Mouse (Mus musculus): ENCODE measurements around the gene Ccdc88b. TPM values are rescaled to one million over a fixed set of nuclear protein-coding genes. Genes with fewer than 3 reads are reported as not detected.

Ccdc88b gene
- polyA plus RNA-seq, 1 experiment from 2014 or later: 1.6 TPM

DNA sequence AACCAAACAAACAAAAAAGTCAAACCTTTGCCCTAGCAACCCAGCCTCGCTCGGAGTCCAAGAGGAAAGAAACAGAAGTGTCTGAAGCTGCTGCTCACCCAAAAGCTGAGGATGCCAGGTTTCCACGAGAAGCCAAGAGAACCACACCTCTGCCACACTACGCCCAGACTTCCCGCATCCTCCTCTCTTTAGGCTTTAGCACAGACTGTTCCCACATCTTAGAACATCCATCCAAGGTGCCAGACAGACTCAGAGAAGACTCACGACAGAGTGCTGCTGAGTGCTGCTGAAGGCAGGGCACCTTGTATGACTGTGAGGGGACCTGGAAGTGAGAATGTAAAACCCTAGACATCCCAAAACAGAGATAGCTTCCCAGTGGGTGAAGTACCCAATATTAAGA, 17.8 kb upstream of the Ccdc88b start:
- ATAC-seq (ENCODE audit: low FRiP score, low read depth): no peak
- Histone ChIP-seq H3K27ac (no peak overlapping the region), H3K4me3 (no peak overlapping the region), H3K27me3 (replicated peaks) (no peaks in the 10 kb centered on the region), H3K9me3 (peaks cover 4% of the 10 kb centered on the region), H3K9ac (no peak overlapping the region), H3K4me1 (no peaks in the 10 kb centered on the region), H3K36me3 (no peaks in the 10 kb centered on the region), H3K4me2 (replicated peaks) (no peak overlapping the region)
- WGBS: 89% methylated on average over 6 of the region's 6 CpGs

DNA sequence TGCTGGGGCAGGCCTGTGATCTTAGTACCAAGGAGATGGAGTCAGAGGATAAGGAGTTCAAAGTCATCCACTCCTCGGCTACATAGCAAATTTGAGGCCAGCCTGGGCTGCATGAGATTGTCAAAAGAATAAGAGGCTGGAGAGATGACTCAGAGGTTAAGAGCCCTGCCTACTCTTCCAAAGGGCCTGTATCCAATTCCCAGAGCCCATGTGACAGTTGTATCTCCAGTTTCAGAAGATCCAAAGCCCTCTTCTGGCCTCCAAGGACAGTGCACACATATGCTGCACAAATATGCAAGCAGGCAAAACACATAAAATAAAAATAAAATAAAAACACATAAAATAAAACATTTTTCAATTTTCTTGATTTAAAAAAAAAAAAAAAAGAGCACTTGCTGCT, 16.2 kb upstream of the Ccdc88b start:
- H3K27ac ChIP-seq: no peak overlapping the region
- no peaks in the 10 kb centered on the region for H3K36me3 ChIP-seq
- 78% methylated on average over 1 of the region's 1 CpGs for WGBS
- no peak for ATAC-seq (ENCODE audit: low FRiP score, low read depth)
- H3K27me3 ChIP-seq (replicated peaks): no peaks in the 10 kb centered on the region
- H3K9ac ChIP-seq: no peak overlapping the region
- H3K4me3 ChIP-seq: no peak overlapping the region
- H3K4me1 ChIP-seq: no peaks in the 10 kb centered on the region
- no peak overlapping the region for H3K4me2 ChIP-seq (replicated peaks)
- H3K9me3 ChIP-seq: no peaks in the 10 kb centered on the region

DNA sequence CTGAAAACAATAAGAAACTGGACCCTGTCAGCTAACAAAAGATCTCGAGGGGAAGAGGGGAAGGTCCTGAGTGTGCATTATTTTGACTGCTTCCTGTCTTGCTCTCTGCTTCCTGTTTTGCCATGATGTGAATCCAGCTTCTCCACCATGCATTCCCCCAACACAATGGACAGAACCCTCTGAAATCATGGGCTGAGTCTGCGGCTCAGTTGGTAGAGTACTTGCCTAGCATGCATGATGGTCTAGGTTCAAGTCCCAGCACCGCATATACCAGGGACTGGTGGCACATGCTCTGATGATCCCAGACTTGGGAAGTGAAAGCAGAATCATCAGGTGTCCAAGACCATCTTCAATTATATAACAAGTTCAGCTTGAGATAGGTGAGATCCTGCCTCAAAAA, 14.7 kb upstream of the Ccdc88b start:
- no peak overlapping the region for H3K9ac ChIP-seq
- no peak overlapping the region for H3K4me2 ChIP-seq (replicated peaks)
- H3K4me3 ChIP-seq: no peak overlapping the region
- H3K27me3 ChIP-seq (replicated peaks): no peaks in the 10 kb centered on the region
- H3K36me3 ChIP-seq: no peaks in the 10 kb centered on the region
- no peaks in the 10 kb centered on the region for H3K9me3 ChIP-seq
- H3K4me1 ChIP-seq: no peaks in the 10 kb centered on the region
- H3K27ac ChIP-seq: no peak overlapping the region
- WGBS: 85% methylated on average over 3 of the region's 3 CpGs
- ATAC-seq (ENCODE audit: low FRiP score, low read depth): no peak

DNA sequence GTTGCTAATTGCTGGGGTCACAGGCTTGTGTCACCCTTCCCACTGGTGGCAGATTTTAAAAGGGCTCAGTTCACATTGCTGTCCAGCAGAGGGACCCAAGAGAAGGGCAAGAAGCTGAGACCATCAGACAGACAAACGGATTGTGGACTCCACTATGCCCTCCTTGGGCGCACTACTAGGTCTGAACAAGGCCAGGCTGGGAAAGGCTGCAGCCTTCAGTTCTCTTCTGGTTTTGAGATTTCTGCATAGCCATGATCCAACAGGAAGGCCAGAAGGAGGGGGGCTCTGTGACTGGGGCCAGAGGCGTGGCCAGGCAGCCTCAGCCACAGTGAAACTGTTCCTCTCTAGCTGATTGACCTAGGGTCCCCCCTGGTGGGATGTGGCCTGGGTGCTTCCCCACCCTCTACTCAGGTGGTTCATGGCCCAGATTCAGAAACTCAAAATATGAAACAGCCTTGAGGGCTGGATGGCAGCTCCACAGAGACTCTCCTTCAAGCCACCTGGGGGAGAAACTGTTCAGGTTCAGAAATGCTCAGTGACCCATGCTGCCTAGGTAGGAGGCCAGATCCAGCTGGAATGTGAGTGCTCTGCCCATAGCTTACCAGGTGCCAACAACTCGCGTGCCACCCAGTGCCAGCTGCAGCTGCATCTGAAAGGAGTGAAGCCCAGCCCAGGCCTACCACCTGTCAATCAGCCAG, 13.7 kb upstream of the Ccdc88b start:
- Histone ChIP-seq H3K4me3 (no peak overlapping the region), H3K4me1 (no peaks in the 10 kb centered on the region), H3K4me2 (replicated peaks) (no peak overlapping the region), H3K9me3 (no peaks in the 10 kb centered on the region), H3K27ac (no peak overlapping the region), H3K36me3 (no peaks in the 10 kb centered on the region), H3K27me3 (replicated peaks) (no peaks in the 10 kb centered on the region), H3K9ac (no peak overlapping the region)
- ATAC-seq (ENCODE audit: low FRiP score, low read depth): no peak
- 66% methylated on average over 5 of the region's 5 CpGs for WGBS

DNA sequence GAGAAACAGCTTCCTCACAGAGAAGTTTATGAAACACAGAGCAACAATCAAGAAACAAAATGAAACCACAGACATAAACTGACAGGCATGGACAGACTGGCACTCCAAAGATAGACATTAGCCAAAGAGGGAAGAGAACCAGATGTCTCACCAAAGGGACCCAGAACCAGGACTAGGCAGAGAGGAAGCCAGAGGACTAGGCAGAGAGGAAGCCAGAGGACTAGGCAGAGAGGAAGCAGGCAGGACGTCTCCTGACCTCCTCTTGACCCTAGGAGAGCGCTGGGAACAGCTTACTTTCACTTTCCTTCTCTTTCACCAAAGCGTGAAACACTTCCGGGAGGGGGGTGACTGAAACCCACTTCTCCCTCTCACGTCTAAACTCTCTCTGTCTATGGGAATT, 11.3 kb upstream of the Ccdc88b start:
- no peak overlapping the region for H3K27ac ChIP-seq
- H3K4me2 ChIP-seq (replicated peaks): peak overlapping the region; percentile 41
- no peak for ATAC-seq (ENCODE audit: low FRiP score, low read depth)
- H3K4me3 ChIP-seq: no peak overlapping the region
- H3K9ac ChIP-seq: no peak overlapping the region
- no peaks in the 10 kb centered on the region for H3K36me3 ChIP-seq
- H3K4me1 ChIP-seq: no peaks in the 10 kb centered on the region
- no peaks in the 10 kb centered on the region for H3K9me3 ChIP-seq
- H3K27me3 ChIP-seq (replicated peaks): no peaks in the 10 kb centered on the region
- WGBS: 0% methylated on average over 5 of the region's 5 CpGs

DNA sequence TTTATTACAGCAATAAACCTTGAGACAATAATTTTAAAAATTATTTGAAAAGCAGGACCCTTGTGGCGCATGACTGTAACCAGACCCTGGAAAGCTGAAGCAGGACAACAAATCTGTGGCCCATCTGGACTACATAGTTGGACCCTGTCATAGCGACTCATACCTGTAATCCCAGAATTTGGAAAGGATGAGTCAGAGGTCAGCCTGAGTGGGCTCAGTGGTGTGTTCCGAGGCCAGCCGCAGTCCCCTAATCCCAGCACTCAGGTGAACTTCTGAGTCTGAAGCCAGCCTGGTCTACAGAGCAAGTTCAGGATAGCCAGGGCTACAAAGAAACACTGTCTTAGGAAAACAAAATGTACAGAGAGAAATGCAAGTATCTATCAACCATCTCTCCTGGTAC, 3.4 kb upstream of the Ccdc88b start:
- Histone ChIP-seq H3K27me3 (replicated peaks) (no peaks in the 10 kb centered on the region), H3K4me1 (no peaks in the 10 kb centered on the region), H3K9me3 (no peaks in the 10 kb centered on the region), H3K4me2 (replicated peaks) (no peak overlapping the region), H3K9ac (no peak overlapping the region), H3K36me3 (no peaks in the 10 kb centered on the region), H3K4me3 (no peak overlapping the region), H3K27ac (no peak overlapping the region)
- WGBS: 91% methylated on average over 4 of the region's 4 CpGs
- ATAC-seq (ENCODE audit: low FRiP score, low read depth): no peak

DNA sequence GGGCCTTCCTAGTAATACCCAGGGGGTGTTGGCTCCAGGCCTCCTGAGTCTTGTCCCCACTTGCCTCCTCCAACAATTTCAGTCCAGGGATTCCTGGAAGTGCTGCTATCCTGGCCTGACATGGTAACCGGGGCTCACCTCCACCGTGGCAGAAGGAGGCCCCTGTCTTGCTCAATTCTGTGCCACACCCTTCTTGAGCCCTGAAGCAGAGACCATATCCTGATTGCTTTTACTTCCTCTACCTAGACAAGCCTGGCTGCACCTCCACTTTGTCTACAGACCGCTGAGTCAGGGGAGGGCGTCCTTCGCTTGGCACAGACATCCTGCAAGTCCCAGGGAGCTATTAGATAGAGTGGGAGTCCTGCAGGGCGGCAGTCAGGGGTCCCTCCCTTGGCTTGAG, 2.7 kb upstream of the Ccdc88b start:
- Histone ChIP-seq H3K27me3 (replicated peaks) (no peaks in the 10 kb centered on the region), H3K36me3 (no peaks in the 10 kb centered on the region), H3K4me1 (peaks cover 2% of the 10 kb centered on the region), H3K27ac (no peak overlapping the region), H3K9me3 (no peaks in the 10 kb centered on the region), H3K9ac (no peak overlapping the region), H3K4me2 (replicated peaks) (no peak overlapping the region), H3K4me3 (no peak overlapping the region)
- ATAC-seq (ENCODE audit: low FRiP score, low read depth): no peak
- 82% methylated on average over 6 of the region's 6 CpGs for WGBS

DNA sequence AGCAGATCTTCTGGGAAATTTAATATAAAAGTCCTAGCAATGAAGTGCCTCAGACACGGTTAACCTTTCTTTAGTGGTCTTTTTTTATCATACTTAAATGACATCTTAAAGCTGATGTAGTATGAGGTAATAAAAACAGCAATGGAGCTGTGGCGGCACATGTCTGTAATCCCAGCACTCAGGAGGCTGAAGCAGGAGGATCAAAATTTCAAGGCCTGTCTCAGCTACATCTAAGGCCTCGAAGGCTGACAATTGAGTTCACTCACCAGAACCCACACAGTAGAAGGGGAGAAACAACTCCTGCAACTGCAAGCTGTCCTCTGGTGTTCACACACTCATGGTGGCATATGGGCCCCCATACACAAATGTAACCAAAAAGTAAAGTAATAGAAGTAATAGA, 2.0 kb upstream of the Ccdc88b start:
- ATAC-seq (ENCODE audit: low FRiP score, low read depth): no peak
- 0 out of 2 replicates have a peak, but pooled peaks cover 3% of the 10 kb centered on the region for H3K27me3 ChIP-seq (replicated peaks)
- 95% methylated on average over 3 of the region's 3 CpGs for WGBS
- H3K9me3 ChIP-seq: no peaks in the 10 kb centered on the region
- H3K4me1 ChIP-seq: peaks cover 9% of the 10 kb centered on the region
- H3K4me3 ChIP-seq: no peak overlapping the region
- no peaks in the 10 kb centered on the region for H3K36me3 ChIP-seq
- H3K27ac ChIP-seq: no peak overlapping the region
- H3K9ac ChIP-seq: no peak overlapping the region
- no peak overlapping the region for H3K4me2 ChIP-seq (replicated peaks)

DNA sequence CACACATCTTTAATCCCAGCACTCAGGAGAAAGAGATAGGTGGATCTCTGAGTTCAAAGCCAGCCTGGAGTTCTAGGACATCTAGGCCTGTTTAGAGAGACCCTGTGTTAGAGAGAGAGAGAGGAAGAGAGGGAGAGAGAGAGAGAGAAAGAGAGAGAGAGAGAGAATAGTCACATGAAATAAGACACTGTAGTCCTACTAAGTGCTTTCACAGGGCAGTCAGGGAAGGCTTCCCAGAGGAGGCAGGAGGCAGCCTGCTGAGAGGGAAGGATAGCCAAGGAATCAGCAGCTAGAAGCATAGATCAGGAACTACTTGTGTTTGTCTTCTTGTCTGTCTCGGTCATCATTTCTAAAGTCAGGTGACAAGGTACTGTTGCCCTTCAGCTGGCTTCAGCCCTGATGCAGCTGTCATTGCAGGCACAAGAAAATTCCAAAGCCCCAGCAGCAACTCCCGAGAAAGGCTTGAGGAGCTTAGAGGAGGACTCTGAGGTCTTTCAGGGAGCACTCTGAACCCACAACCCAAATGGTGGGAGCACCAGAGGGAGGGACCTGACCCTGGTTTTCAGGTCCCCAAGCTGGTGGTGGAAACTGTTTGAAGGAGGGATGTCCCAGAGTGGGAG, 1.1 kb upstream of the Ccdc88b start:
- Histone ChIP-seq H3K9me3 (no peaks in the 10 kb centered on the region), H3K4me1 (peaks cover 13% of the 10 kb centered on the region), H3K27me3 (replicated peaks) (0 out of 2 replicates have a peak, but pooled peaks cover 5% of the 10 kb centered on the region), H3K4me2 (replicated peaks) (no peak overlapping the region), H3K27ac (no peak overlapping the region), H3K36me3 (no peaks in the 10 kb centered on the region), H3K4me3 (no peak overlapping the region), H3K9ac (no peak overlapping the region)
- no peak for ATAC-seq (ENCODE audit: low FRiP score, low read depth)
- WGBS: 69% methylated on average over 2 of the region's 2 CpGs

DNA sequence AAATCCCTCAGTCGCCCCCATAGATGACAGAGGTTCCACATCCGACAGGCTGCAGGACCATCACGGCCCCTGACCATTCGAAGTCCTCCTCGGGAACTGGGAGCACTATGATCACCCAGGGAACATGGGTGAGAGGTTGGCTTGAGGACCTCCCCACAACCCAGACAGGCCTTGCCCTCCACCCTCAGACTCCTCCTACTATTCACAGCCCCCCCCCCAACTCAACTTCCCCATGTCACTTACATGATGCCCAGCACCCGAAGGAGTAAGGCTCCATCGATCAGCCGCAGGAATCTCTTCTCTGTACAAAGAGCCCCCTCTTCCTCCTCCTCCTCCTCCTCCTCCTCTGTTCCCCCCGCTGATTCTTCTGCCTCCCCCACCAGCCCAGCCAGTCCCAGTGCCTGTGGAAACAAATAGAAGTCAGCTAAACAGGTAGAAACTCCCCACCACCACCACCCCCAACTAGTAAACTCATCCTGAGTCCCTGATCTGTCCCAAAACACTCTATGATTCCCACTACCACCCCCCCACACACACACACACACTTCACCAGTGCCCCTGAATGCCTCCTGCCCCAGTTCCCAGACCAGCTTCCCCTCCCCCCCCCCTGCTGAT, 513 bp downstream of the Ccdc88b start:
- Histone ChIP-seq H3K4me3 (no peak overlapping the region), H3K36me3 (no peaks in the 10 kb centered on the region), H3K27ac (no peak overlapping the region), H3K4me1 (peaks cover 13% of the 10 kb centered on the region), H3K27me3 (replicated peaks) (0 out of 2 replicates have a peak, but pooled peaks cover 5% of the 10 kb centered on the region), H3K9ac (no peak overlapping the region), H3K9me3 (no peaks in the 10 kb centered on the region), H3K4me2 (replicated peaks) (no peak overlapping the region)
- ATAC-seq (ENCODE audit: low FRiP score, low read depth): no peak
- WGBS: 82% methylated on average over 9 of the region's 9 CpGs

DNA sequence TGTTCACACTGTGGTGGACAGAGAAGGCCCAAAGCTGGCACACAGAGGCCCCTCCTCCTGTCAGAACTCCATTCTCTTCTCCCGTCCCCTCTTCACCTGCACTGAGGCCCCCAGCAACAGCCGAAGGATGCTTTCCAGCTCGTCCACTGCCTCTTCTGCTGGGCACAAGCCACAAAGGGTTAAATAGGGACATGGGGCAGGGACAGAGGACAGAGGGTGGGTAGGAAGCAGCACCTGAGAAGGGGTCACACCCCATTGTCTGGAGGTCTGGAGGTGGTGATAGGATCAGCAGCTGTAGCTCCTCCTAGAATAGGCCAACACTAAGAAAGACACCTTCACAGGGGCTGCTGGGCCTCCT, 1.0 kb downstream of the Ccdc88b start:
- Histone ChIP-seq H3K4me1 (peaks cover 13% of the 10 kb centered on the region), H3K27me3 (replicated peaks) (0 out of 2 replicates have a peak, but pooled peaks cover 5% of the 10 kb centered on the region), H3K36me3 (no peaks in the 10 kb centered on the region), H3K9me3 (no peaks in the 10 kb centered on the region), H3K27ac (no peak overlapping the region), H3K4me2 (replicated peaks) (no peak overlapping the region), H3K4me3 (no peak overlapping the region), H3K9ac (no peak overlapping the region)
- 42% methylated on average over 3 of the region's 3 CpGs for WGBS
- no peak for ATAC-seq (ENCODE audit: low FRiP score, low read depth)

DNA sequence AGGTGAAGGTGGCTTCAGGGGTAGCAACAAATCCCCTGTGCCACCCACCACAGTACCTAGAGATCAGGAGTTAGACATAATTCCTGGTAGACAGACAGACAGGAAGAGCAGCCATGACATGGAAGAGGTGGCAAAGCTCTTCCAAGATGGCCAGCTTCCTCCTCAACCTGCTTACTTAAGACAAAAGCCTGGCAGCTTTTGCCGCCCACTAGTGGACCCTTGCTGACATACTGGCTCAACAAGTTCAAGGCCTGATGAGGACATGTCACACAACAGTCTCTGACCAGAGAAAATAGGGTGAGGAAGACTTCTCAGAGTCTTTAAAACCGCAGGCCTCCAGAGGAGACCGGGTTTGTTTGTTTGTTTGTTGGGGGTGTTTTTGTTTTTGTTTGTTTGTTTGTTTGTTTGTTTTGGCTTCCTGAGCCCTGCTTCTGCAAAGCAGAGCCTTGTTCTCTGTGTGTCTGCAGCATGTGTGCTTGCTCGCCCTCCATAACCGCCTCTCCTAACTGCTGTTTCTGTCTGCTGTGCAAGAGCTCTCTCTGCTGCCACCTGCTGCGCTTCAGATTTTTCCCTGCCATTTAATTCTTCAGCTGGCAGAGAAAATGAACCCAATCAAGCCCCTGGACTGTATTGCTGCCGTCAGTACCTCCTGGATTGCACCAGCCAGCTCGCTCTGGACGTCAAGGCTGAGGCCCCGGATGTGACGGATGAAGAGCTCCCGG, 1.6 kb downstream of the Ccdc88b start:
- Histone ChIP-seq H3K4me2 (replicated peaks) (no peak overlapping the region), H3K9me3 (no peaks in the 10 kb centered on the region), H3K27ac (no peak overlapping the region), H3K36me3 (no peaks in the 10 kb centered on the region), H3K4me3 (no peak overlapping the region), H3K27me3 (replicated peaks) (0 out of 2 replicates have a peak, but pooled peaks cover 5% of the 10 kb centered on the region), H3K4me1 (peaks cover 13% of the 10 kb centered on the region), H3K9ac (no peak overlapping the region)
- WGBS: 52% methylated on average over 12 of the region's 12 CpGs
- no peak for ATAC-seq (ENCODE audit: low FRiP score, low read depth)
